24 mouse cellular contexts compared by ENCODE assay signal in the genomic region with DNA sequence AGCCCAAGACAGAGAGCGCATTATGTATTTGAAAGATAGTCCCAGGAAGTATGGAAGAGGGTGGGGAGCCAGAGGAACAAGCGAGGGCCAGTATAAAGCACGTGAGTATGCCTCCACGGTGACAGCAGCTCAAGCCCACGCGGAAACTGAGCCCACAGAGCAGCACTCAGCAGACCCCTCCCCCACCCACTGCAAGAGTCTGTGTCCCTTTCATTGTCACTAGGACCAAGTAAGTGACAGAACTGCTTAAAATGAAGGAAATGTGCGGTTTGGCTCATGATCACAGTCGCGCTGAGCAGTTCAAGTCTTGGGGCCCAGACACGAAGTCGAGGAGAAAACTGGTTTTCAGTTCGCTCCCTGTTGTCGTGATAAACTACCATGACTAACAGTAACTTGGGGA.
"Had no signal": no experiment of that assay in that cellular context is flagged by ENCODE, and none has a peak within 500 bp of the region (broad histone marks: within the 10 kb centered on the region; RNA-seq: fewer than 3 reads in every experiment).

No protein-coding gene starts in this region.

- H3K36me3 ChIP-seq: heart, embryonic 10.5 days; heart, embryonic 12.5 days; hindbrain, embryonic 10.5 days; hindbrain, embryonic 12.5 days; limb, embryonic 10.5 days; limb, embryonic 12.5 days had no signal

- H3K9ac ChIP-seq: heart, embryonic 12.5 days; hindbrain, embryonic 12.5 days; hindbrain, embryonic 14.5 days; limb, embryonic 12.5 days; liver, embryonic 14.5 days had no signal

- H3K27ac ChIP-seq: heart, embryonic 10.5 days; hindbrain, embryonic 10.5 days; hindbrain, embryonic 12.5 days; hindbrain, embryonic 14.5 days; layer of hippocampus, adult 2 months; left cerebral cortex, adult 2 months; limb, embryonic 10.5 days; limb, embryonic 12.5 days; liver, embryonic 14.5 days had no signal

- H3K4me3 ChIP-seq: heart, embryonic 10.5 days; heart, embryonic 12.5 days; hindbrain, embryonic 10.5 days; hindbrain, embryonic 12.5 days; layer of hippocampus, adult 2 months; left cerebral cortex, adult 2 months; limb, embryonic 10.5 days; limb, embryonic 12.5 days had no signal

- H3K4me1 ChIP-seq: heart, embryonic 12.5 days had no signal

- H3K9me3 ChIP-seq: heart, embryonic 10.5 days; heart, embryonic 12.5 days; hindbrain, embryonic 10.5 days; hindbrain, embryonic 12.5 days; limb, embryonic 10.5 days; limb, embryonic 12.5 days had no signal

- ATAC-seq: hindbrain, embryonic 16.5 days; intestine, embryonic 16.5 days had no signal

- H3K4me2 ChIP-seq: heart, embryonic 12.5 days; hindbrain, embryonic 12.5 days; hindbrain, embryonic 14.5 days; limb, embryonic 12.5 days; liver, embryonic 11.5 days had no signal

- DNase-seq: gastrocnemius, postnatal 14 days; gastrocnemius, postnatal 36 days; heart, adult 18-20 months; heart, postnatal 10 days; heart, postnatal 4 days; kidney, adult 18-20 months; kidney, adult 8-10 months; kidney, postnatal 10 days; kidney, postnatal 25 days; kidney, postnatal 4 days; liver had no signal

- H3K27me3 ChIP-seq: heart, embryonic 12.5 days; hindbrain, embryonic 12.5 days; limb, embryonic 12.5 days had no signal
